Mouse (Mus musculus) megakaryocyte, embryonic 14.5 days (primary cell): ENCODE data around the gene Rims4. TPM values are rescaled to one million over a fixed set of nuclear protein-coding genes. Genes with fewer than 3 reads are reported as not detected.

ENCODE experiments used
- H3K27me3 ChIP-seq: replicated peaks from 2 replicates; pipeline ENCODE3; 2012; ENCODE audit warnings: inconsistent platforms
- H3K36me3 ChIP-seq: replicated peaks from 2 replicates; pipeline ENCODE3; 2012; ENCODE audit warnings: low read length, inconsistent platforms, mixed read lengths
- H3K4me1 ChIP-seq: 2 replicates; pipeline ENCODE4 v1.6.1; 2012; ENCODE audit warnings: inconsistent platforms
- H3K4me3 ChIP-seq: replicated peaks from 2 replicates; pipeline ENCODE3; 2012; ENCODE audit warnings: moderate library complexity, mild to moderate bottlenecking, inconsistent platforms
- H3K9me3 ChIP-seq: 2 replicates; pipeline ENCODE4 v1.6.1; 2012; ENCODE audit warnings: inconsistent platforms
- FLI1 ChIP-seq: IDR thresholded peaks from 2 replicates; pipeline ENCODE4 v1.6.1; 2012; ENCODE audit warnings: low read length, inconsistent platforms, mixed read lengths
- GATA1 ChIP-seq: IDR thresholded peaks from 3 replicates; pipeline ENCODE4 v1.6.1; 2012; ENCODE audit warnings: mixed read lengths, low read length, inconsistent platforms, borderline replicate concordance
- polyA plus RNA-seq: library from polyadenylated mRNA; stranded (reverse); fragments of >175 nt; gene quantifications from 2 replicates; pipeline ENCODE4 v1.2.3, GENCODE M21; 2012; ENCODE audit warnings: low replicate concordance; ENCODE audit not compliant: insufficient read depth

Gene Rims4
- not detected in 2 replicates for polyA plus RNA-seq

DNA sequence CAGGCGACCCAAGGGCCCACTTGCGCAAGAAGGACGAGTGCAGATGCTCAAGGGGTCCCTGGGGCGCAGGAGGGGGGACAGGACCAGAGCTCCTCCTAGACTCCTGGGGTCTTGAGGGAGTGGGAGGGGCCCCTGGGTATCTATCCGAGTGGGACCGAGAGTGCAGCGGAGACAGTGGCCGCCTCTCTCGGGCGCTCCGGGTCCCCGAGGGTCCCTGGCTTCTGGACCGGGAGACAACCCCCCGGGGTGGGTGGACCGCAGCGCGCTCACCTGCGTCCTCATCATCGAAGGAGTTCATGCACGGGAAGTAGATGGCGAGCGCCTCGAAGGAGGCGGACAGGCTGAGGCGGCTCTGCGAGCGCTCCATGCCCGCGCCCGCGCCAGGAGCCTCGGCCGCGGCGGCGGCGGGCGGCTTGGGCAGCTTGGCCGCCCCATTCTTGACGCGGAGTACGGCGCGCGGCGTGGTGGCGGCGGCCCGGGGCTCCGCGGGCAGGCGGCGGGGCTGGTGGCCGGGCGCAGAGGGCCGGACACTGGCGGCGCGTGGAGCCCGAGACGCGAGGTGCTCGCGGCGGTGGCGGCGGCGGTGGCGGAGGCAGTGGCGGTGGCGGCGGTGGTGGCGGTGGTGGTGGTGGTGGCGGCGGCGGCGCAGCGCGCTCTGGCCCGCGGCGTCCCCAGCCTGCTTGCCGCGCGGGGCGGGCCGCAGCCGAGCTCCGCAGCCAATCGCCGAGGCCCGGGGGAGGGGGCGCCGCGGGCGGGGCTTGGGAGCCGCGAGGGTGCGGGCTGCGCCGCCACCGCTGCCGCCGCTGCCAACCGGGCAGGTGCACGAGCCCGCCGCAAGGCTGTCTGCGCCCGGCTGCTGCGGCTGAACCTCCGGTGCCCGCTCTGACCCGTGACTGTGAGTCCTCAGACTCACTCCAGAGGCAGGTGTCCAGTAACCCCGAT, at the start of gene Rims4:
TSS of gene Rims4 (minus strand) at position 367 of the 942 bp plus-strand sequence.
- peaks cover 95% of the 10 kb centered on the region for H3K27me3 ChIP-seq
- H3K9me3 ChIP-seq: no peaks in the 10 kb centered on the region
- no peaks in the 10 kb centered on the region for H3K36me3 ChIP-seq
- H3K4me3 ChIP-seq: no peak within 1 kb of the TSS
- TF ChIP-seq FLI1 (no peak), GATA1 (no peak)
- no peaks in the 10 kb centered on the region; the same call in 1 of the 2 replicates for H3K4me1 ChIP-seq

DNA sequence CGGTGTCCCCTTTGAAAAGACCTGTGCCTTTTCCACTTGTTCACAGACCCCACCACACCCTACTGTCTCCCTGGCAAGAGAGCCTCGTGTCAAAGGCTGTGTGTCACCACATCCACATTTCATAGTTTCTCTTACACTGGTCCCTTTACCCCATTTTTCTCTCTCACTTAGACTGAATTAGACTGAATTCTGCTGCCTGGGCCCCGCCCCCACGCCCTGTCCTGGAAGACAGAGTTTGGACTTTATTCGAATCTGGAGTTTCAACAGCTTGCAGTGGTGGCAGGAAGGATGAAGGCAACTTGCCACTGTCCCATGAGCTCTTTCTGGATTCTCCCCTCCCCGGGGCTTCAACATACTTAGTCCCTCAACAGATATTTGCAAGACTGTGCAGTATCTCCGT, 47.2 kb upstream of the Rims4 start:
- peaks cover 46% of the 10 kb centered on the region for H3K27me3 ChIP-seq
- no peak for TF ChIP-seq FLI1
- TF ChIP-seq GATA1: no peak
- no peaks in the 10 kb centered on the region for H3K36me3 ChIP-seq
- no peaks in the 10 kb centered on the region for H3K4me1 ChIP-seq
- H3K4me3 ChIP-seq: no peak overlapping the region
- H3K9me3 ChIP-seq: peaks cover 10% of the 10 kb centered on the region

DNA sequence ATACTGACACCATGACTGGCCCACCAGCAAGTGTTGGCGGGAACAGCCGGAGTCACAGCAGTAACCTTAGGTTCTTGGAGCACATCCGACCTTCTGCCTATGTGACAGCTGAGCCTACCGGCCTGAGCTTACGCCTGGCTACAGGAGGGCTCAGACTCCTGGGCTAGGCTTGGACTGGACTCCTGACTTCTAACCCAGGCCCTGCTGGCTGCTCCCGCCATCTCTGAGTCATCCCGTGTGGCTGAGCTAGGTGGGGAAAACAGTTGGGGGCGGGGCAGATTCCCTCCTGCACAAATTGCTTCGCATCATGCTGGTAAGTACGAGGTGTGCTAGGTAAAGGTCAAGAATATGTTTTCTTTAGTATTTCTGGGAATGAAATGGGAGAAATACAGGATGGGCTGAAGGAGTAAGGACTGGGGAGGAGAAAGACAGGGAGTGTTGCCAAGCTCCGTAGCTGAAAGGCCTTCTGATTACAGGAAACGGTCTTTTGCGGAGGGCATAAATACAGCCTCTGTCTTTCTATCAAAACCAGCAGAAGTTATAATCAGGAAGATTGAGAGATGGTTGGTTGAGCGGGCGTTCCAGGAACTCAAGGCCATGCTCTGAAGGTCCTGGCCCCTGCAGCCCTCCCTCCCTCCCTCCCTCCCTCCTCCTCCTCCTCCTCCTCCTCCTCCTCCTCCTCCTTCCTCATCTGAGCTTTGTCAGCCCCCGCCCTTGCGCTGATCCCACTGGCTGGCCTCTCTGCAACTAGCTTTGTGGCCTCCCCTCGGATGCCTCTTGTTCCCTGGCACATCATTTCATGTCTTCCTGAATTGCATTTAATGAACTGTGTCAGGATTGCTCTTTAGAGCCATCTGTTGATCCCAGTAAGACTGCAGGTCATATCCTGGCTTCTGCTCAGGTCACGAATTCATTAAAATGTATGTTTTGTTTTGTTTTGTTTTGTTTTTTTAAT, 46.4 kb upstream of the Rims4 start:
- Histone ChIP-seq H3K9me3 (peaks cover 10% of the 10 kb centered on the region), H3K4me3 (no peak overlapping the region), H3K27me3 (peaks cover 43% of the 10 kb centered on the region), H3K36me3 (no peaks in the 10 kb centered on the region), H3K4me1 (no peaks in the 10 kb centered on the region)
- TF ChIP-seq GATA1 (no peak), FLI1 (no peak)

DNA sequence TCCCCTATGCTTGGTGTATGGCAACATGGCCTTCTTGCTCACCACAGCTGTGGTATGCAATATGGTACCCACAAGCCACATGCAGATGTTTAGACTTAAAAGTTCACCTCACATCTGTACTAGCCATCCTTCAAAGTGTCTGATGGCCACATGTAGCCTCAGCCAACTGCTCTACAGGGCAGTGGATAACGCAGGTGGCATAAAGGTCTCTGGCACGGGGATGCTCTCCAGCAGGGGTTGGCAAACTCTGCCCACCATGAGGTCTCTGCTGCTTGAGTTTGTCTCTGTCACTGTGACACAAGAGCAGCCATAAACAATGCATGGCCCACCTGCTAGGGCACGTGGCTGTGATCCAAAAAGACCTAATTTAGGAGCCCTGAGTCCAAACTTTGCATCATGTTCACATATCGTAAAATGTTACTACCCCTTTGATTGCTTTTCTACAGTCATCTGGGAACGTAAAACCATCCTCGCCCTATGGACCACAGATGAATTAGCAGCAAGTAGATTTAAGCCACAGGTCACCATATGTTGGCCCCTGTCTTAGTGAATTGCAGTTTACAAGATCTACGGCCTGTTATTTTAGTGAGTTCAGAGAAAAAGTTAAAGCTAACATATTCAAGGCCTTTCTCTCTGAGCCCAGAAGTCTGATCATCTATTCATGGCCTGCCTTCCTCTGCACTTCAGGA, 35.3 kb upstream of the Rims4 start:
- TF ChIP-seq FLI1 (no peak), GATA1 (no peak)
- no peaks in the 10 kb centered on the region for H3K36me3 ChIP-seq
- H3K4me1 ChIP-seq: no peaks in the 10 kb centered on the region
- no peak overlapping the region for H3K4me3 ChIP-seq
- H3K9me3 ChIP-seq: peaks cover 6% of the 10 kb centered on the region; the same call in 1 of the 2 replicates
- H3K27me3 ChIP-seq: peaks cover 38% of the 10 kb centered on the region

DNA sequence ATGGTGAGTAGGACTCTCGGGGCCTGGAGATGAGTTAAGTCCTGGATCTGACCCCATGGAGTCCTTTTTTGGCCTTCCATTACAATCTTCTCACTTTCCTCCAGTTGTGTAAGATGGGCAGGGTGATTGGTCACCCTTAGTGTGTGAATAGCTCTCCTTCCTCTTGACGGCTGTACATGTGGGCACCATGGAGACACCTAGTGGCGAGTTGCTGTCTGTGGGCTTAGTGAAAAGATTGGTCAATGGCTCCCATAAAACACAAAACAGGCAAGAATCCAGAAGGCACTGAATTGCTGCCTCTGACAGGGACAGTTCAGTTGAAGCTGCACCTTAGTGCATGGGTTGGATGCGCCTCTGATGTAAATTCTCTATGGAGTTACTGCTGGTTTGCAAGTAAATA, 33.3 kb upstream of the Rims4 start:
- Histone ChIP-seq H3K4me3 (no peak overlapping the region), H3K9me3 (no peaks in the 10 kb centered on the region), H3K36me3 (no peaks in the 10 kb centered on the region), H3K4me1 (no peaks in the 10 kb centered on the region), H3K27me3 (peaks cover 46% of the 10 kb centered on the region)
- no peak for TF ChIP-seq FLI1
- no peak for TF ChIP-seq GATA1

DNA sequence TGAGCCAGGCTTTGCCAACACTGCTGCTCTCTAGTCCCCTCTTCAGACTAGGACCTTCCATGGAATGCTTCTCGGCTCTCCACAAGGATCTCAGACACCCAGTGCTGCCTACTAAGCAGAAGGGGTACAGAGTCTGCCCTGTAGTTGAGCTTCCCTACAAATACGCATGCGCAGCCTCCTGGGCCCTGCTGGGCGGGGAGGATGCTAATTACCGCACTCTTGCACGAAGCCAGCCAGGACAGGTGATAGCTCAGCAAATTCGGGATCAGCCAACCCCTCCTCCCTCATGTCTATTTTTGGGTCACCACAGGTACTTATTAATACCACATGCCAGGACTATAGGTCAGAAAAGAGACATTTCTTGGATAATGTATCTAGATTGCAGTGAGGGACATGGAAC, 29.5 kb upstream of the Rims4 start:
- Histone ChIP-seq H3K4me1 (no peaks in the 10 kb centered on the region), H3K36me3 (no peaks in the 10 kb centered on the region), H3K27me3 (peaks cover 47% of the 10 kb centered on the region), H3K4me3 (no peak overlapping the region), H3K9me3 (no peaks in the 10 kb centered on the region)
- TF ChIP-seq FLI1 (no peak), GATA1 (no peak)

DNA sequence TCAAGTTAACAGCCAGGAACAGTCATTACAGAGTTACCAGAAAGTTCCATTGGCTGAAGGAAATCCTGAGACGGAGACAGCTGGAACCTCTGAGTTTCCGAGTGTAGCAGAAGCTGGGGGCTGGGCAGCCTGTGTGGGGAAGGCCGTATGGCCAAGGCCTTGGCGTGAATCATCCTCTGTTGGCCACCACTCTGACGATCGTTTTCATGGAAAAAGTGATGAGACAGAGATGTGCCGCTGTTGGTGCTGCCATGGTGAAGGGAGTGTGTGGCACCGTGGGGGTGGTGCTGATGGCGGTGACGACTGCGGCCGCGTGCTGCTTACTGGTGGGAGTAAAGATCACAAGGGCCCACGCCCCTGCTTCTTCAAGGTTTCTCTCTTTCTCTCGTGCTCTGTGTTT, 27.7 kb upstream of the Rims4 start:
- no peaks in the 10 kb centered on the region for H3K9me3 ChIP-seq
- TF ChIP-seq FLI1 (no peak), GATA1 (no peak)
- H3K27me3 ChIP-seq: peaks cover 48% of the 10 kb centered on the region
- H3K4me3 ChIP-seq: no peak overlapping the region
- no peaks in the 10 kb centered on the region for H3K36me3 ChIP-seq
- H3K4me1 ChIP-seq: no peaks in the 10 kb centered on the region

DNA sequence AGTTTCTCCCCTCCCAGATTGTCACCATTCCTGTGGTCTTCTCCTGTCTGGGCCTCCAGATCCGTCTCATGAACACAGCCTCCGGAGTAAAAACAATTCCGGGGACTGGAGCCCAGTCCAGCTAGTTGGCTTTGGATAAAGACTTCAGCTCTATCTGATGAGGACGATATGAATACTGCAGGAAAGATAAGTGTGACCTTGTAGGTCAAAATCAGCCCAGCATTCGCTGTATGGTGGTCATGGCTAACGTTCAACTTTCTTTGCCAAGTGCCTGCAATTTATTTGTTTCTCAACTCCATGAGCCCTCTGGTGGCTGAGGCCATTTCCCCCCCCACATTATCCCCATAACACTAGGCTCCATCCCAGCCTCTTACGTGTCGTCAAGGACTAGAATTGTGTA, 26.0 kb upstream of the Rims4 start:
- TF ChIP-seq GATA1 (no peak), FLI1 (no peak)
- peaks cover 49% of the 10 kb centered on the region for H3K27me3 ChIP-seq
- no peak overlapping the region for H3K4me3 ChIP-seq
- no peaks in the 10 kb centered on the region for H3K4me1 ChIP-seq
- no peaks in the 10 kb centered on the region for H3K9me3 ChIP-seq
- no peaks in the 10 kb centered on the region for H3K36me3 ChIP-seq

DNA sequence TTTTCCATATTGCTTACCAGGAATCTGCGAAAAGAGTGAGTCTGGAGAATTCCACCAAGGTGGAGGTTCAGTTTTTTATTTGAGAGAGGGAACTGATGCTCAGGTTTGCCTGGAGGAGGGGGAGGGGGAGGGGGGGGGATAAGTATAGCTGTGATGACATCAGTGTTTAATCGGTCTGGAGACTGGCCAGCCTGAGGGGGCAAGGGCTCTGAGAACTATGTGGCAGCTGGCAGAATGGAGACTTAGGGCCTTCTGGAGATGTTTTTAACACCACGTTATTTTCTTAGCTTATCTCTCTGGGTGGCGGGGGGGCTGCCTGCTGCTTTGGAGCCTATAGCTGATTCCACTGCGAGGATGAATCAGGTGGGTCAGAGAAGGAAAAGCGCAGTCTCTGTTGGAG, 24.6 kb upstream of the Rims4 start:
- Histone ChIP-seq H3K27me3 (peaks cover 53% of the 10 kb centered on the region), H3K4me3 (no peak overlapping the region), H3K9me3 (no peaks in the 10 kb centered on the region), H3K4me1 (no peaks in the 10 kb centered on the region), H3K36me3 (no peaks in the 10 kb centered on the region)
- TF ChIP-seq FLI1: no peak

DNA sequence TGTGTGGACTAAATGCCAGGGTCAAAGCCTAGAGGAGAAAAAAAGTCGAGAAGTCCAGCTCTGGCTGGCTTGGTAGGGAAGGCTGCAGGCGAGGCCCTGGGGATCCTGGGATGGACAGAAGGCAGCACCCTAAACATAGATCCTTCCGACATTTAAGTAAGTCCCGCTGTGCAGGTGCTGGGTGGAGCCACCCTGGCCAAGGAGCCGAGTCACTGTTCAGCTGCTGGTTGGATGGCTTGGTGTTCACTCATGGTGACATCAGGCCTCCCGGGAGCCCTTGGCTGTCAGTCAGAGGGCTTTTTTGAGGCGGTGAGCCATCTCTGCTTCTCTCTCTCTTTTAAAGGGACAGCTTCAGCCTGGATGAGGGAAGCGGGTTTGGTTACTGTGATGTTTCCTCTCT, 21.0 kb upstream of the Rims4 start:
- no peak overlapping the region for H3K4me3 ChIP-seq
- no peaks in the 10 kb centered on the region for H3K9me3 ChIP-seq
- H3K27me3 ChIP-seq: peaks cover 44% of the 10 kb centered on the region
- H3K4me1 ChIP-seq: no peaks in the 10 kb centered on the region
- TF ChIP-seq GATA1 (no peak), FLI1 (no peak)
- H3K36me3 ChIP-seq: no peaks in the 10 kb centered on the region
